Mouse (Mus musculus) cerebellum, adult 2 months (tissue): ENCODE results near the gene Nhp2.

Experiments used
- CTCF ChIP-seq: fragments of 200-500 bp; IDR thresholded peaks from 2 replicates; pipeline ENCODE4 v1.5.1; 2011; ENCODE audit warnings: low read depth, mild to moderate bottlenecking, control low read depth, low read length, moderate library complexity, borderline replicate concordance; ENCODE audit not compliant: insufficient read depth
- POLR2A ChIP-seq: fragments of 200-500 bp; IDR thresholded peaks from 2 replicates; pipeline ENCODE4 v1.6.1; 2011; ENCODE audit warnings: low read length, control low read depth, borderline replicate concordance; ENCODE audit not compliant: insufficient read depth

GRCm38 (mm10) chr11:51602253-51602652 is 17.3 kb upstream of the Nhp2 start:
- TF ChIP-seq POLR2A, result no peak
- no peak for TF ChIP-seq CTCF
